Mouse (Mus musculus) B cell, adult 67 days (primary cell): ENCODE results near the gene Mrps11. TPM values are rescaled to one million over a fixed set of nuclear protein-coding genes. Genes with fewer than 3 reads are reported as not detected.

Experiments
- total RNA-seq, 2 experiments: library from RNA; stranded (reverse); gene quantifications; 4 replicates each; pipeline ENCODE4 v1.2.4; 2023

Mrps11 gene
- total RNA-seq, result 10 to 100 TPM; 25.7 to 28.8 TPM

GRCm38 (mm10) chr7:78782639-78783581 is at the start of gene Mrps11, which contains the start of gene Mrpl46:
Gene Mrps11, plus strand, starts transcription at chr7:78783119.
Gene Mrpl46, minus strand, starts transcription at chr7:78783531.

DNA sequence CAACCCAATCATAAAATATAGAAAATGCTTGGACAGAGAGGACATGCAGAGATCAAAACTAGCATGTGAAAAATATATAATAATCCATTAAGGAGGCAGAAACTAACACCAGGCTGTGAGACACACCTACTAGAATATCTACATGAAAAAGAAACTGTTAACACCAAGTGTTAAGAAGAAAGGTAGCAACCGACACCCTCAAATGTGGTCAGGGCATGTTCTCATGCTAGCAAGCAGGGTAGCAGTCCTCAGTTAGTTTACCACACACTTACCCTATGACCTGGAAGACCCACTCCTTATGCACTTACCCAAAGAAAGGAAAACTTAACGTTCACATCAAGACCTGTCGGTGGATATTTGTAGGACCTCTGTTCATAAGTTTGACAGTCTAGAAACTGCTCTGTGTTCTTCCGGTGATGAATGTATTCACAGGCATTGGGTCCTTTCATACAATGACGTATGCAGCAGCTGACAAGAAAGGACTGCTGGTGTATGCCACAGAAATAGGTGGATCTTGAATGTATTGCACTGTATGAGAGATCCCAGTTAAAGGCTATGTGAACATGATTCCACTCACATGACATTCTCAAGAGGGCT is 45.2 kb upstream of the Mrps11 start, which contains the start of gene Ntrk3:
TSS of gene Ntrk3 (minus strand) at position 399 of the 597 bp plus-strand sequence.

Other genes starting within 250 kb of the Mrps11 start
- not detected for gene Ntrk3, start 45.1 kb upstream of the Mrps11 start, total RNA-seq
- gene Mrpl46, start 412 bp downstream of the Mrps11 start, total RNA-seq, result 10 to 100 TPM; 21.8 to 23.9 TPM
- 10 to 100 TPM; 18.0 to 23.0 TPM for gene Det1, start 64.1 kb downstream of the Mrps11 start, total RNA-seq
- 10 to 100 TPM; 26.3 to 38.2 TPM for gene Aen, start 112.7 kb downstream of the Mrps11 start, total RNA-seq
- gene Isg20, start 130.3 kb downstream of the Mrps11 start, total RNA-seq, result 10 to 100 TPM; 15.9 to 20.0 TPM